Mouse (Mus musculus) hindbrain, embryonic 14.5 days (tissue): ENCODE data around the gene Tspan9. TPM values are rescaled to one million over a fixed set of nuclear protein-coding genes. Genes with fewer than 3 reads are reported as not detected.

Experiments used
- ATAC-seq: fragments of 200-750 bp; cut with Nextera tagmentation; 2 replicates; pipeline ENCODE4 v1.8.0; 2017; ENCODE audit warnings: moderate number of reproducible peaks, mild to moderate bottlenecking, moderate TSS enrichment, moderate library complexity; ENCODE audit not compliant: low FRiP score
- DNase-seq: peaks from one replicate; pipeline ENCODE4 v3.0.0-alpha.2; 2015; ENCODE audit warnings: low spot score
- H3K27ac ChIP-seq: fragments of 300-500 bp; sonication (generic); 2 replicates; pipeline ENCODE4 v1.5.1; 2014; ENCODE audit warnings: mild to moderate bottlenecking, moderate library complexity
- H3K27me3 ChIP-seq: fragments of 300-500 bp; sonication (generic); 2 replicates; pipeline ENCODE4 v1.6.1; 2014; ENCODE audit warnings: mild to moderate bottlenecking, low read length, mixed read lengths; ENCODE audit not compliant: control insufficient read depth, insufficient read depth
- H3K36me3 ChIP-seq: fragments of 300-500 bp; sonication (generic); replicated peaks from 2 replicates; pipeline ENCODE4 v1.6.1; 2014; ENCODE audit not compliant: control insufficient read depth, insufficient read depth
- H3K4me1 ChIP-seq: fragments of 300-500 bp; sonication (generic); replicated peaks from 2 replicates; pipeline ENCODE4 v1.6.1; 2014; ENCODE audit warnings: antibody characterized with exemption, low read length, mixed read lengths; ENCODE audit not compliant: control insufficient read depth, insufficient read depth
- H3K4me2 ChIP-seq: fragments of 300-500 bp; sonication (generic); replicated peaks from 2 replicates; pipeline ENCODE4 v1.6.1; 2014; ENCODE audit warnings: mild to moderate bottlenecking, moderate library complexity
- H3K4me3 ChIP-seq: fragments of 300-500 bp; sonication (generic); replicated peaks from 2 replicates; pipeline ENCODE4 v1.5.1; 2014; ENCODE audit warnings: mild to moderate bottlenecking, low read length
- H3K9ac ChIP-seq: fragments of 300-500 bp; sonication (generic); 2 replicates; pipeline ENCODE4 v1.6.1; 2014
- H3K9me3 ChIP-seq: fragments of 300-500 bp; sonication (generic); 2 replicates; pipeline ENCODE4 v1.6.1; 2016; ENCODE audit warnings: low read length; ENCODE audit not compliant: control insufficient read depth
- WGBS: fragments of 180-500 bp; shearing (Covaris S2); extraction: QIAGEN DNeasy Blood & Tissue Kit; methylation state at CpG from one replicate; pipeline ENCODE4 v1.1.7; 2014; 5-methylcytosine and 5-hydroxymethylcytosine counted together
- polyA plus RNA-seq: library from polyadenylated mRNA; unstranded; fragments of >200 nt; fragmentation: Nextera tagmentation; extraction: Ambion mirVana; gene quantifications from 2 replicates; pipeline ENCODE4 v1.2.1, GENCODE M21; 2014

The Tspan9 gene
- polyA plus RNA-seq, 1 experiment from 2014 or later = 43.4 TPM

- ATAC-seq = no peak
- Histone ChIP-seq H3K27me3 (0 out of 2 replicates have a peak, but pooled peaks cover 20% of the 10 kb centered on the region), H3K36me3 (no peaks in the 10 kb centered on the region), H3K4me2 (peak overlapping the region; percentile 97), H3K4me1 (peaks cover 35% of the 10 kb centered on the region), H3K9me3 (no peaks in the 10 kb centered on the region), H3K4me3 (peak overlapping the region; percentile 54), H3K9ac (peak overlapping the region; percentile 68), H3K27ac (no peak overlapping the region)
- 3% methylated on average over 4 of the region's 4 CpGs for WGBS
- no peak for DNase-seq
Measured at GRCm38 (mm10) chr6:128033868-128034250, 109.5 kb downstream of the Tspan9 start.

- no peak for ATAC-seq
- H3K4me1 ChIP-seq = peaks cover 38% of the 10 kb centered on the region
- no peak for DNase-seq
Measured at GRCm38 (mm10) chr6:128033172-128033867, 110.1 kb downstream of the Tspan9 start.

GRCm38 (mm10) chr6:128032252-128033171 lies 110.9 kb downstream of the Tspan9 start:
- DNase-seq (peak; percentile 86), ATAC-seq (no peak)
- H3K27me3 ChIP-seq = 0 out of 2 replicates have a peak, but pooled peaks cover 20% of the 10 kb centered on the region
- H3K9me3 ChIP-seq = no peaks in the 10 kb centered on the region
- H3K27ac ChIP-seq = no peak overlapping the region
- peak overlapping the region; percentile 54 for H3K4me3 ChIP-seq
- H3K4me1 ChIP-seq = peaks cover 41% of the 10 kb centered on the region
- H3K36me3 ChIP-seq = no peaks in the 10 kb centered on the region
- peak overlapping the region; percentile 31; the same call in 1 of the 2 replicates for H3K9ac ChIP-seq
- WGBS = 34% methylated on average over 16 of the region's 16 CpGs
- peak overlapping the region; percentile 97 for H3K4me2 ChIP-seq

More at GRCm38 (mm10) chr6:128033172-128033867, 110.1 kb downstream of the Tspan9 start:
- Histone ChIP-seq H3K27me3 (0 out of 2 replicates have a peak, but pooled peaks cover 20% of the 10 kb centered on the region), H3K4me3 (peak overlapping the region; percentile 54), H3K27ac (no peak overlapping the region), H3K36me3 (no peaks in the 10 kb centered on the region), H3K9ac (peak overlapping the region; percentile 68; the same call in 1 of the 2 replicates), H3K9me3 (no peaks in the 10 kb centered on the region), H3K4me2 (peak overlapping the region; percentile 97)
- WGBS = 31% methylated on average over 11 of the region's 11 CpGs

GRCm38 (mm10) chr6:128031584-128031983 lies 111.8 kb downstream of the Tspan9 start:
- Histone ChIP-seq H3K27ac (no peak overlapping the region), H3K4me2 (no peak overlapping the region), H3K9ac (no peak overlapping the region), H3K4me3 (no peak overlapping the region), H3K36me3 (no peaks in the 10 kb centered on the region), H3K27me3 (0 out of 2 replicates have a peak, but pooled peaks cover 18% of the 10 kb centered on the region), H3K9me3 (no peaks in the 10 kb centered on the region), H3K4me1 (peaks cover 41% of the 10 kb centered on the region)
- WGBS = 62% methylated on average over 2 of the region's 2 CpGs
- DNase-seq = no peak
- ATAC-seq = no peak

DNA sequence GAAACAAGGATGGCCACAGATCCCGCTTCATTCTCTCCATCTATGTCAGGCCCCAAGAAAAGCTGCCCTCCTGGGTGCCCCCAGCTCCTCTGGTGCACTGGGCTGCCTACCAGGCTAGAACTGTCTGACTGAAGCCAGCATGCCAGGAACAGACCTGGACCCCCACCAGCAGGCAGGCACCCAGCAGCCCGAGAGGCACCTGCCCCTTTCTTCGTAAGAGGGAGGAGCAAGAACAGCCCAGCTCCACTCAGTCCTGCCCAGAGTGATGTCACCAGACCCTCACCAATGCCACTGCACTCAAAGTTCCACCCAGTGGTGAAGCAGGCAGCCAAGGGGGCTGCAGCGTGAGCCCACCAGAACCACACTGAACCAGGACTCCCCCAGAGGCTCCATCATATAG lies 112.3 kb downstream of the Tspan9 start:
- H3K4me2 ChIP-seq = no peak overlapping the region
- H3K27ac ChIP-seq = no peak overlapping the region
- no peaks in the 10 kb centered on the region for H3K36me3 ChIP-seq
- 65% methylated on average over 4 of the region's 4 CpGs for WGBS
- no peak for ATAC-seq
- no peak for DNase-seq
- H3K4me3 ChIP-seq = no peak overlapping the region
- H3K4me1 ChIP-seq = peaks cover 38% of the 10 kb centered on the region
- H3K27me3 ChIP-seq = 0 out of 2 replicates have a peak, but pooled peaks cover 16% of the 10 kb centered on the region
- no peak overlapping the region for H3K9ac ChIP-seq
- no peaks in the 10 kb centered on the region for H3K9me3 ChIP-seq

- DNase-seq = no peak
- Histone ChIP-seq H3K4me2 (no peak overlapping the region), H3K27me3 (0 out of 2 replicates have a peak, but pooled peaks cover 16% of the 10 kb centered on the region), H3K9ac (no peak overlapping the region), H3K9me3 (no peaks in the 10 kb centered on the region), H3K27ac (no peak overlapping the region), H3K36me3 (no peaks in the 10 kb centered on the region), H3K4me3 (no peak overlapping the region), H3K4me1 (peaks cover 32% of the 10 kb centered on the region; the same call in 1 of the 2 replicates)
- 70% methylated on average over 6 of the region's 6 CpGs for WGBS
- ATAC-seq = no peak
Measured at GRCm38 (mm10) chr6:128030475-128030874, 112.9 kb downstream of the Tspan9 start.

DNA sequence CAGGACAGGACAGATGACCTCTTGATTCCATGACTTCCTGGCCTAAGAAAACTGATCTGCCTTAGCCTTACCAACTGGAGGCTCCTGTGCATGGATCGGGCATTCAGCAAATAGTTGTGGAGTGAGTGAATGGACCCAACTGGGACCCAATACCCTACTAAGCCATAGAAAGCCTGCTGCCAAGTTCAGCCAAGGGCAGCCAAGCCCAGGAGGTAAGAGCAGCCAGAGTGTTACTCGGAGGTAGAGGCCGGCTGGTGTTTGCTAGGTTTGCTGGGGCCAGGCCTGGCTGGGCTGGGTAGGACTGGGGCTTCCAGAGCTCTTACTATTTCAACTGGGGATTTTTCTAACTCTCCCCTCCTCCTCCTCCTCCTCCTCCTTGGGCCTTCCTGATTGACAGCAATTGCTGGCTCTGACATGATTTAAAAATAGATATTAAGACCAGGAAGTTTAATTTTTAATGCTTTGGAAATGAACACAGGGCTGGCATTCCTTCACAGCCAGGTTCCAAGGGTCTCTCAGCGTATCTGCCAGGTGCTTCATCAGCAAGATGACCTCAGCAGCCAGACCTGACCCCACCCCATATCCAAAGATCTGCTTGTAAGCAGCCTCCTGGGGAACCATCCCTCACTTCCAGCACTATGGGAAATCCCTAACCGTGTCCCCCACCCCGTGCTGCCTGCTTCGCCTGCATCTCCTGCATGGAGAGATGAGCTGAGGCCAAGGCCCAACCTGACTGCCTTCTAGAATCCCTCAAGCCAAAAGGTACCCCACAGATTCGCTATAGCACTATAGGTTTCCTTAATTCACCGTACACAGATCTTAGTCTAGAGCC lies 113.7 kb downstream of the Tspan9 start:
- Histone ChIP-seq H3K9ac (no peak overlapping the region), H3K4me1 (peaks cover 27% of the 10 kb centered on the region; the same call in 1 of the 2 replicates), H3K27me3 (0 out of 2 replicates have a peak, but pooled peaks cover 16% of the 10 kb centered on the region), H3K27ac (no peak overlapping the region), H3K4me3 (no peak overlapping the region), H3K9me3 (no peaks in the 10 kb centered on the region), H3K4me2 (no peak overlapping the region), H3K36me3 (no peaks in the 10 kb centered on the region)
- WGBS = 77% methylated on average over 9 of the region's 9 CpGs
- ATAC-seq (no peak), DNase-seq (no peak)

- ATAC-seq (no peak), DNase-seq (no peak)
- Histone ChIP-seq H3K36me3 (no peaks in the 10 kb centered on the region), H3K4me2 (no peak overlapping the region), H3K27ac (no peak overlapping the region), H3K9me3 (no peaks in the 10 kb centered on the region), H3K4me1 (peaks cover 13% of the 10 kb centered on the region; the same call in 1 of the 2 replicates), H3K27me3 (0 out of 2 replicates have a peak, but pooled peaks cover 6% of the 10 kb centered on the region), H3K9ac (no peak overlapping the region), H3K4me3 (no peak overlapping the region)
- 27% methylated on average over 10 of the region's 10 CpGs for WGBS
Measured at GRCm38 (mm10) chr6:128028116-128028940, 115.1 kb downstream of the Tspan9 start.
